Mouse (Mus musculus) cerebral cortex, adult 2 months (tissue): Measurements from ENCODE around the gene Tjp2.

Experiments
- WGBS: fragments of 180-500 bp; shearing (Covaris S2); methylation state at CpG from one replicate; pipeline ENCODE4 v1.1.7; 2018; 5-methylcytosine and 5-hydroxymethylcytosine counted together

The Tjp2 gene

DNA sequence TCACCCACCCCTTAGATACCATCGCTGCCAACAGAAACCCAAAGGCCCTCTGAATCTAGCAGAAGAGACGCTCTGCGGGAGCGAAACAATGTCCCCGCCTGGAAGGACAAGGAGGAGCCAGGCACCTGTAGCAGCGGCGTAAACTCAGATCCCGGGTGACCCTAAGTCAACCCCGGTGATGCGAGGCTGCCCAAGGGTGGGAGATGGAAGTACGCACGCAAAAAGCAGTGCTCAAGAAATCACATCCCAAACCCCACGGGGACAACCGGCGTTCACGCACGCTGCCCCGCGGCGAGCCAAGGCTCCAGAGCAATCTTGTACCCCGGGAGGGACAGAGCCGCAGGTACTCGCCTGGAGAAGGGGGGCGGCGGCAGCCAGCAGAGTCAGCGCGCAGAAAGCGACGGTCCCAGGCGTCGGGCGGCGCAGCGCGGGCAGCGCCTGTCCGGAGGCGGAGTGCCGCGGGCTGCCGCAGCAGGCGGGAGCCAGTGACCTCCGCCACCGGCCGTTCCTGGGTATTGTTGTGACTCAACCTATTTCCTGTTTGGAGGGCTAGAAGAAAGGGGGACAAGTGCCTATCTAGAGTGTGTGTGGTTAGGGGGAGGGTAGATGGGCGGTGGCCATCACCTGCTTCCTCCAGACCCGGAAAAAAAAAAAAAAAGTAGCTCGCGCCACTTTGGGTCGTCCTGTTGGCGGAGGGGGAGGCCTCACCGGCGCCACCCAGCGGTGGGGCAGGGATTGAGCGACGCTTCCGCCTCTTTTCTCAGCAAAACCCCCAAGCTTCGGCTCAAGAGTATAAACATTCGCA, at the start of gene Tjp2:
TSS of gene Tjp2 (minus strand) at position 531 of the 805 bp plus-strand sequence.
- WGBS, result 1% methylated on average over 59 of the region's 59 CpGs

DNA sequence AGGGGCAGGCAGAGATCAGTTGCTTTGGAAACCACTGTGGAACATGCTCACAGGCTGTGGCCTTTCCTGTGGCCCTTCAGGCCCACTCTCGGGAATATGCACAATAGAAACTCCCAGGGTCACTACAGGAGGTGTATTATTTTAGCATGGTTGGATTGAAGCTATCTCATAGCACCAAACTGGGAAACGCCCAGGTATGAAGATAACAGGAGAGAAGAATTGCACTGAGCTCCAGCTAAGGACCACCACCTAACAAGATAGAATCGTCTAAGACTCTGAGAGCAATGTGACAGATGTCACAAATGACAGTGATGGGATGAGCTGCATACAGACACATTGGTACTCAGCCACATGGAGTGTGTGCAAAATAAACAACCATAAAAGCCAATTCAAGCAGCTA, 49.5 kb upstream of the Tjp2 start:
- 66% methylated on average over 3 of the region's 3 CpGs for WGBS

DNA sequence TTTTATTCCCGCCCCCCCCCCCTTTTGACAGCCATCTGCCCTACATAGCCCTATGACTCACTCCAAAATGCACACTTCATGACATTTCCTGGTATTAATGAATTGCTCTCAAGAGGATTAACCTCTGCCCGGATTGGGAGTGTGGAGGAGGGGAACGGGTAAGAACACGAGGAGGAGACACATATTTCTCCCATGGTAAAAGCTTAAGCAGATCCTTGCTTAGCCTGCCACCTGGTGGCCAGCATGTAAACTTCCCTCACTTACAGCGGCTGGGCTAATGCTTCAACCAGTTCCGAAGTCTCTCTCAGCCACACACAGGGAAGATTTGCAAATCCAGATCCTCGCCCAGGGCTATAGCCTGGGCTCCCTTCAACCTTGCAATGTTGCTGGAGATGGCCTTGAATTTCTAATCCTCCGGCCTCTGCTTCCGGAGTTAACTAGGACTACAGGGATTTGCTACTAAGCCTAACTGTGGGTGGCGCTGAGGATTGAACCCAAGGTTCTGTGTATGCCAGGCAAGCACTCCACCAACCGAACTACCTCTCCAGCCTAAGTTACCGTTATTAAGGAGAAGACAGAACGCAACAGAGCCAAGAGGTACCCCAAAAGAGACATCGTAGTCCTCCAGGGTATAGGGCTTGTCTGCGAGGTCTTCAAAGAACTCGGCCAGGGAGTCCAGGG, 47.1 kb upstream of the Tjp2 start:
- 42% methylated on average over 16 of the region's 16 CpGs for WGBS

DNA sequence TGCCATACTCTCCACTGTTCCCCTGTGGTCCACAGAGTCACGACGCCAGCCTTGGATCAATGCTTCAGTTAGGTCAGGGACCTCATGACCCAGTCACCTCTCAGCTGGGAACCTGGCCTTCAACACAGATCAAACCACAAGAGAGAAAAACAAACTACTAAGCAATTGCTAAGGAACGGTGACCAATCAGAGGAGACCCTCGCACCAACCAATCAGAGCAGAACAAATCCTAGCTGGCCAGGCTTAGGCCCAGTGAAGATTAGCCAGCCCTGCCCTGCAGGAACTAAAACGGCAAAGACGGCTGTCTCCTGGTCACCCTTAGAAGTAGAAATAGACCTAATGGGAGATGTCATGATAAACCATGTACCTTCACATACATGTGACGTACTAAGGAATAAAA, 46.5 kb upstream of the Tjp2 start:
- 45% methylated on average over 7 of the region's 7 CpGs for WGBS

DNA sequence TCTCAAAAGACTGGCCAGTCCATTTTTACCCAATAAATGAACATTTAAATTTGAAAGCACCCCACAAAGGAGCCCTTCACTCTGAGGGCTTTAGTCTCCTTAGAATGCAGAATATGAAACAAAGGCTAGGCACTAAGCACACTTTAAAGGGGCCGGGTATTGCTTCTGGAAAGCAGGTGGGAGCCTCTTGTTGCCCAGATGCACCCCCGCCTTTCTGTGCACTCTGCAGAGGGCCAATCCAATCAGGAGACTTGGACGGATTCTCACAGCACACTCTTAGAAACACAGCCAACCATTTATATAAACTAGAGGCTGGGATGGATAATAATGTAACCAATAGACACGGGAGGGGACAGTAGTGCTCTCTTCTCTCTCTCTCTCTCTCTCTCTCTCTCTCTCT, 43.7 kb upstream of the Tjp2 start:
- 50% methylated on average over 4 of the region's 4 CpGs for WGBS

DNA sequence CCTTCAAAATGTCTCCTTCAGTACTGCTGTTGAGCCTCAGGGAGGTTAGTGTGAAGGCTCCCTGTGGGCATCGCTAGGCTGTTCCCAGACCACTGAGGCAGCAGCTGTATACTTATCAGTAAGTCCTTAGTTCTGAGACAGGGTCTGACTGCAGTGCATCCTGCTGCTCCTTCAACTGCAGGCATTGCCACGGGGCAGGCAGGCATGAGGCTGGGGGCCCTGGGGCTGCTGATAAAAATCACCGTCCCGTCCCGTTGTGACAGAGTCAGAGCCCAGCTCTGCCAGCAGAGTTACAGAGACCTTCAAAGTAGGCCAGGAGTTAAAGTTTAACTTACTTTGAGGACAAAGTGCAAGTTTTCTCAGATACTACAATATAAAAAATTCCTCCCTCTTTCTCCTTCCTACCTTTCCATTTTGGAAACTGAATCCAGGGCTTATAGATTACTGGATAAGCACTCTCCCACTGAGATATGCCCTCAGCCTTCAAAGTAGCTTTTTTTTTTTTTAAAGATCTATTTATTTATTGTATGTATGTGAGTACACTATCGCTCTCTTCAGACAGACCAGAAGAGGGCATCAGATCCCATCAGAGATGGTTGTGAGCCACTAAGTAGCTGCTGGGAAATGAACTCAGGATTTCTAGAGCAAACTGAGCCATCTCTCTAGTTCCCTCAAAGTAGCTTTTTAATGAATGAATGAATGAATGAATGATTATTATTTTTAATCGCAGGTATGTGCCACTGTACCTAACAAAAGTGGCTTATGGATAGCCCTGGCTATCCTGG, 41.4 kb upstream of the Tjp2 start:
- WGBS, result 96% methylated on average over 7 of the region's 7 CpGs

DNA sequence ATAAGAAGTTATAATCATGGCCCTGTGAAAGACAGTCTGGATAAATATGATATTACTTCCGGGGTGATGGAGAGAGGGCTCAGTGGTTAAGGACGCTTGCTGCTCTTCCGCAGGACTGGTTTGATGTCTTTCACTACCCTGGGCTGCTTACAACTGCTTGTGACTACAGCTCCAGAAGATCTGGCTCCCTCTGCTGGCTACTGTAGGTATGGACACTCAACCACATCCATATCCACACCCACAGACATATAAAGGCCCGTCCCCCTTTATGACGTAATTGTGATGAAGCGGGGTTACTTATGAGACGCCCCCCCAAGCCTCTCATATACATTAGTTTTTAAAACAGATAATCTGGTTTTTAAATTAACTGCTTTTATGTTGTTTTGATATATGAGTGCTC, 40.2 kb upstream of the Tjp2 start:
- WGBS, result 32% methylated on average over 7 of the region's 7 CpGs

DNA sequence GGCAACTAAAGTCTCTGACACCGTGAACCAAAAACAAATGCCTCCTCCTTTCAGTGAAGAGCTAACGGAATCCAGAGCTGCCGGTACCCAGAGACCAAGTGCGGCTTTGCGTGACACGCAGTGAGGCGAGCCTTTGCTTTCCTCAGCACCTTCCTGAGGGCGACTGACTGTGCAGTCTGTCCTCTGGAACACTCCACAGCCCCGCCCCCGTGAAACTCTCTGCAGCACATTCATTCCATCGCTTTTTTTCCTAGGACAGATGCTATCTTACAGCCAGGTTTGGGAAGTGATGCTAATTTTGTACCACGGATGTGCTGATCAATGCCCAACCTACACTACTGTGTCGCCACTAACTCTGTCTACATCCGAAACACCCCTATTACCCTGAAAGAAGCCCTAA, 37.9 kb upstream of the Tjp2 start:
- 91% methylated on average over 14 of the region's 14 CpGs for WGBS

DNA sequence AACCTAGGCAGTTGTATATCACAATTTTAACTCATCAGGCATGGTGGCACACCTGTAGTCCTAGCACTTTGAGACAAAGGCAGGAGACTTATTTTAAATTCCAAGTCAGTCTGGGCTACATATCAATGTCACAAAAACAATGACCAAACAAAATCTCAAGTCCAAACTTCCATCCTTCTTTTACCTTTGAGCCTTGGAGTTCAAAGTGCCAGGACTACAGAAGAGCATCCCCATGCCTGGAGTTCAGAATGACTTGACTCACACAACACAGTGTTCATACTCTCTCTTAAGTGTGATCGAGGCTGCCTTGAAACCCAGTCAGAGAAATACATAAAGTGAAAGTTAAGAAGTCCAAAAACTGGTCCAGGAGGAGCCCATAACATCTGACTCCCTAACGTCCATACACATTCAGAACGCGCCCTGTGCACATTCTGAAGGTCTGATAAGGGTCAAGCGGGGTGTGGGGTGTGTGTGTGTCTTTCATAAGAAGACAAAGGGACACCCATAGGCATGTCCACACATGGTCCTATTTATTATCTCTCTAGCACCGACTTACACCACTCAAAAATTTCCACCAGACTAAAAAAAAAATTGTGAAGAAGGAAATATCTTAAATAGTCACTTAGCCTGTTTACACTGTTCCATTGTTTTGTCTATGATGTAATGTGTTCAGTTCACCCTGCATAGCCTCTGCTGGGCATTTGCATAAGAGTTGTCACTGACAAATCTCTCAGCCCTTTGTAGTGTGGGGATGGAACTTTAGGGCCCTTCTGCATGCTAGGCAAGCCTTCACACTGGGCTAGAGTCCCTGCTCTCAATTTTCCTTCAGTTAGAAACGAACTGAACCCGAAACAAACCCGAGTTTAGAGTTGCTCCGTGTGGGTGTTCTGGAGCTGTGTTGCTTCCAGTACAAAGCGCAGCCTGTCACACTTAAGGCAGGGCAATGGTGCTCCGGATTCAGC, 34.8 kb upstream of the Tjp2 start:
- 50% methylated on average over 12 of the region's 12 CpGs for WGBS

DNA sequence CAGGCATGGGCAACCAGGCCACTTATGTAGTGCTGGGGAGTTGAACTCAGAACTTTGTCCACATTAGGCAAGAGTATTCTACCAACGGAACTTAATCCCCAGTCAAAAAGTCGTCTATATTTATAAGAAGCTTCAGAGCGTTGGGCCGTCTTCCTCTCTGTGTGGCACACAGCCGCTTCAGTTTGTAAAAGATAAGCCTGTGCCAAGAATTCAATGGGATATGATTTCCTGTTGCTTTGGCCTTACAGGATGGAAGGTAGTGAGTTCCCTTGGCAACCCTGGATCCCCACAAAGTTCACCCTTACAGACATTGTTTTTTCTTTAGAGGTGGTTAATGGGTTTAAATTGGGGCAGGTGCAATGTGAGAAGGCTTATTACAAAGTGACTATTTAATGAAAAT, 33.5 kb upstream of the Tjp2 start:
- 84% methylated on average over 5 of the region's 5 CpGs for WGBS

DNA sequence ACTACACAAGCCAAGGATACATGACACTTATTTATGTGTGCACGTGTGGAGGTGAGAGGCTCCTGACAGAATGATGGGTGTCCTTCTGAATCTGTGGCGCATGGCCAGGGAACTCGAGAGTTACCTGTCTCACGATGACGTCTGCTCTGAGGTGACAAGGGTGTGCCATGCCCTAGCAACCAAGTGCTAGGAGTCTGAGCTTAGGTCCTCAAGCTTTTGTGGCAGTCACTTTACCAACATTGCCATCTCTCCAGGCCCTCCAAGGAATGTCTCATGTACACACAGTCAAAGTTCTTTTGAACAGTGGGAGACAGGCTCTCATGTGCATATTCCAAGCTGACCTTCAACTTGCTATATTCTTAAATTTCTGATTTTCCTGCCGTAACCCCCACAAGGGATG, 33.1 kb upstream of the Tjp2 start:
- WGBS, result 93% methylated on average over 6 of the region's 6 CpGs

DNA sequence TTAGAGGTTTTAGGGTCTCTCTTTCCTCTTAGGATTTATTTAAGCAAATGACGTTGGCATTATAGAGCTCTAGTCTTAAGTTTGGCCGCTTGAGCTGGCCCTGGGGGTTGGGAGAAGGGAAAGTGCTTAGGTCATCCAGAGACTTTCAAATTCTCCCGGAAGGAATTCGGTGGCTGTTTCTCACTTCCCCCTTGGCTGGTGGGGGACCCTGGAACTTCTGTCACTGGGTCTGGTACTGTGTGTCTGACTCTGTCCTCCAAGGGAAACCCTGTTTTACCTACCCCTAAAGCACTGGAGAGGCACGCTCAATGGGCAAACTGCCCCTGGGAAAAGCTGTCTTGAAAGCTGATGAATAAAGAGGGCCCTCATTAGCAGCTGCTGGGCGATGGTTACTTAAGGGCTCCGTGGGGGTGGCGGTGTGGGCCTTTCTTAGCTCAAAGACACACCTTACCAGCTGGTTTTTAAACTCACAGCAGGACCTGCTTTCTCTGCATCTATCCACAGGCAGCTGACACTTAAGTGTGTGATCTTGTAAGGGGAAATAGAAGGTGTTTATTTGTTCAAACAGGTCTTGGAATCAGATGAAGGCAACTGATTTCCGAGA, 28.9 kb upstream of the Tjp2 start:
- WGBS, result 43% methylated on average over 9 of the region's 9 CpGs

DNA sequence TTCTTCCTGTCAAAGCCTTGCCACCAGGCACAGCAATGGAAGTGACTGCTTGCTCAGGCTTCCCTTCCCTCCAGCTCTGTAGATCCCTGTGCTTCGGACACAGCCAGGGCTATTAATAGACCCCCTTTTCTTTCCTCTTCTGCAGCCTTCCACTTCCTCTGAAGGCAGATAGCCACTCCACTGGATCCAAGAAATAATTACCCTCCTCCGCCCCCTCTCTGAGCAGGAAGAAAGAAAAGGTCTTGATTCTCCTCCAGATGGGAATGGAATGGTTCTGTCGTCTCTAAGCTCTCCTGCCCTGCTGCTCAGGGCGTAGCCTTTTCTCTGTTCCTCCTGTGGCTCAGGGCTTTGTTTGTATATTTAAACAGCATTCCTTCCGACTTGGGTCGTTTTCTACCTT, 27.0 kb upstream of the Tjp2 start:
- WGBS, result 29% methylated on average over 6 of the region's 6 CpGs

DNA sequence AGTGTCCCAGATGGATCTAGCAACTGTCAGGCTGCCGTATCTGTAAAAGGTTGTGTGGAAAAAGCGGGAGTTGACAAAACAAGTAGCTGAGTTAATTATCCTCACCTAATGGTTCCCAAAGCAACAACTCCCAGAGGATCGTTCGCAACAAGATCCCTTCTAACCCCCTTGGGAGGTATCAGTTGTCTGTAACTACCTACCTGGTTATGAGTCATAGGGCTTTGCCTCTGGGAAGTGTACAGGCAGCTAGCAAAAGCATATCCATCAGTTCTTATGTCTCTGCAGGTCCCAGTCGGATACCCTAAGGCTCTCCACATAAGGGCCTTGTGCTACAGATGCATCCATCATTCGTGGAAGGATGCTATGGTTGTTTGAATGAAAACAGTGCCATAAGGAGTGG, 18.5 kb upstream of the Tjp2 start:
- 87% methylated on average over 6 of the region's 6 CpGs for WGBS

DNA sequence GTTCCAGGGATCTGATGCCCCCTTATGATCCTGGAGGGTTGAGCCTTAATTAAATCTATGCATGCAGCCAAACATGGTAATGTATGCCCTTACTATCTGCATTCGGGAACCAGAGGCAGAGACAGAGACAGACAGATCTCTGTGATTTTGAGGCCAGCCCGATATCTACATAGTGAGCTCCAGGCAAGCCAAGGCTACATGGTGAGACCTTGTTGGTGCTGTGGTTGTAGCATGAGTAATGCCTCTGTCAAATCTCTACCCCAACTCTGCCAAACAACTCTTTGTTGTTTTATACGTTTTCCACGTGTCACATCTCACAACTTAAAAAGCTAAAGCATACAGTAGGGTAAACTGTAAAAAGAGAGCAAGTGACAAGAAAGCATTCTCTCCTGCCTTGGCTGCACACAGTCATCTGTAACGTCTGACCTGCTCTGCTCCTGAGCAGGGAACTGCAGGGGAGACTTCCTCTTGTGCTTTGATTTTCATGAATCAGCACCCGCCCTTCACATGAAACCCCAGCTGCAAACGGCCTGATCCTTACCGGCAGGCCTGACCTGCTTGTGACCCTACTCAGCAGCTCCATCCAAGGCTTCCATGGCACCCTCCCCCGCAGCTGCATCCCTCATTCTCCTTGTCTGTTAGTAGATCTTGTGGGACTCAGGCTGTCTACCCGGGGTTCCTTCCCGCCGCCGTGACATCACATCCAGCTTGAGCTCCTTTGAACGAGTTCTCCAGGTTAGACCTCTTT, 17.1 kb upstream of the Tjp2 start:
- 62% methylated on average over 14 of the region's 14 CpGs for WGBS

DNA sequence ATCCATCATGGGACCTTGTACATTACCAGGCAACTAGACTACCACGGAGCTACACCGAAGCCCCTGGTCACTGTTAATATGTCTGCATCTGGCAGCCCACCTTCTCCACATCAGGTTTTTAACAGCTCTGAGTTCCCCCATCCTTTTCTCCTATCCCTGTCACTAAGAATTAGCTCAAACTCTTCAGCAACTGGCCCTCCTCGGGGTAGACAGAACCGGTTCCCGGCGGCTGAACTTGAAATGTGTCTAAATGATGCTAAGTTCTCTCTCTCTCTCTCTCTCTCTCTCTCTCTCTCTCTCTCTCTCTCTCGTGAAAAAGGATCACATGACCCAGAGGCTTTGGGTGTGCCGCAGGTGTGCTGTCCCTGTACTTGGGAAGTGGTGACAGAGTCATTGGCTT, 16.4 kb upstream of the Tjp2 start:
- 90% methylated on average over 8 of the region's 8 CpGs for WGBS

DNA sequence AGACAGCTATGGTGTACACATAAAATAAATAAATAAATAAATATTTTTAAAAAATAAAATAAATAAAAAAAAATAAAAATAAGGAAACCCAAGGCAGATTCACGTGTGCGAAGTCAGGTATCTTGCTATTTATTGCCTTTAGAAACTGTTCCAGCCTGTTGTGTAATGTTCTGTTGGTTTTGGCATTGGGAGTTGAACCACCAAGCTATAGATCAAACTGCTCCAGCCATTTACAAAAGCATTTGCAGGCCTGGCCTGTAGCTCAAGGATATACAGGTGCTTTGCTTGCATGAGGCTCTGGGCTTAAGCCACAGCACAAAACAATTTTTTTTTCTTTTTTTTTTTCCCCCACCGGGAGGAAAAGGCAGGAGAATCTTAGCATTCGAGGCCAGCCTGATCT, 13.2 kb upstream of the Tjp2 start:
- 92% methylated on average over 4 of the region's 4 CpGs for WGBS

DNA sequence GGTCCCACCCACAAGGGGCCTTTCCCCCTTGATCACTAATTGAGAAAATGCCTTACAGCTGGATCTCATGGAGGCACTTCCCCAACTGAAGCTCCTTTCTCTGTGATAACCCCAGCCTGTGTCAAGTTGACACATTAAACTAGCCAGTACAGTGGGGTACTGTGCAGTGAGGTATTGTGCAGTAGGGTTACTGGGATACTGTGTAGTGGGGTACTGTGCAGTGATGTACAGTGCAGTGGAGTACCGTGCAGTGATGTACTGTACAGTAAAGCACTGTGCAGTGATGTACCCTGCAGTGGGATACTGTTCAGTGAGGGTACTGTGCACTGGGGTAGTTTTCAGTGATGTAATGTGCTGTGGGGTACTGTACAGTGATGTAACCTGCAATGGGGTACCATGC, 7.5 kb upstream of the Tjp2 start:
- WGBS, result 83% methylated on average over 1 of the region's 1 CpGs

DNA sequence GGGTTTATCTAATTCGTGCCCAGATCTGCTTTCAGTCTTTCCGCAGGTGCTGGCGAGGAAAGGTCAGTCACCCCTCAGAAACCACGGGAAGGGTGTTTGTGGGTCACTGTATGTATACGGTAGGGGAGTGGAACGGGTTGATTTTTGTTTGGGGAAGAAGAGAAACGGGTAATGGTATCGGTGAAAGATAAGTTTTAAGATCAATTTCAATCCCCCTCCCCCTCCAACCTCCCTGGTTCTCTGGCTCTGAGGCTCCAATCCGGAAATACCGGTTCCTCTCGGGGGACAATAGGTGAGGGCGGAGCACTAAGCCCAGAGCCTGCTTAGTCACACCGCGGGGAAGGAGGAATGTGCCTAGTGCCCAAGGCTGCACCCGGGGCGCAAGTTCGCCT, 471 bp upstream of the Tjp2 start:
- WGBS, result 3% methylated on average over 17 of the region's 17 CpGs

DNA sequence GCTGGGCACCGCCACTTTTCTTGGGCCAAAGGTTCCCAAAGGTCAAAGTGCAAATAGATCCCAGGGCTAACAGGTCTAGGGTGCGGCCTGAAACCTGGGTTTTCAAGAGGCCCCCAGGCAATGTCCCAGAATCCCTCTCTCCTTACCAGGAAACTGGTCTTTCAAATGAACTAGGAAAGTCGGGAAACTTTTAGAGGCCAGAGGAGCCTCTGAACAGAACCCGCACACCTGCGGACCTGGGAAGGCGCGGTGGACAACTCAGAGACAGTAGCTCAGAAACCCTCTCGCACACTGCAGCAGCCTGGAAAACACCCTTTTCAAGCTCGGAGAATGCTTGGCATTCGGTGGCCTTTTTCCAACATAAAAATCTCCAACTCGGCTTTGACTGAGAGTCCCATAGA, 979 bp downstream of the Tjp2 start:
- 27% methylated on average over 11 of the region's 11 CpGs for WGBS
